Comparison of ENCODE assay signal across 11 mouse cellular contexts in genomic region chr16:10446573-10447263, GRCm38 (mm10). TPM values are rescaled to one million over a fixed set of nuclear protein-coding genes. Genes with fewer than 3 reads are reported as not detected.
DNase-seq lines count a peak whose midpoint lies in the region; ATAC-seq lines count a peak whose summit lies in the region.
"Had no signal": no experiment of that assay in that cellular context is flagged by ENCODE, and none has a peak within 500 bp of the region (broad histone marks: within the 10 kb centered on the region; RNA-seq: fewer than 3 reads in every experiment).

No protein-coding gene starts in this region.

- peak overlapping the region; percentile 47 for H3K4me3 ChIP-seq in heart, embryonic 13.5 days
- H3K4me3 ChIP-seq in hindbrain, embryonic 10.5 days: peak overlapping the region; percentile 58
- H3K4me3 ChIP-seq in midbrain, embryonic 15.5 days: peak overlapping the region; percentile 58

- peak overlapping the region; percentile 65 for H3K9ac ChIP-seq in heart, embryonic 13.5 days
- peak overlapping the region; percentile 78 for H3K9ac ChIP-seq in midbrain, embryonic 15.5 days

- peaks cover 22% of the 10 kb centered on the region for H3K4me1 ChIP-seq in heart, embryonic 13.5 days
- H3K4me1 ChIP-seq in hindbrain, embryonic 10.5 days (replicated peaks): peaks cover 27% of the 10 kb centered on the region
- peaks cover 47% of the 10 kb centered on the region for H3K4me1 ChIP-seq in midbrain, embryonic 15.5 days

- no peak for ATAC-seq in heart, embryonic 13.5 days (ENCODE audit: extremely low read depth, insufficient number of reproducible peaks, low FRiP score, low TSS enrichment)
- peak; percentile 83 for ATAC-seq in midbrain, embryonic 15.5 days (replicated peaks)
- ATAC-seq in megakaryocyte progenitor cell, adult 5-6 weeks (replicated peaks; ENCODE audit: poor library complexity): no peak
- ATAC-seq: Patski had no signal

- DNase-seq in heart, postnatal 4 days: no peak
- peak; percentile 62 for DNase-seq in NIH3T3 (ENCODE audit: low read depth)
- no peak for DNase-seq in hindbrain, embryonic 10.5 days (ENCODE audit: low spot score)
- DNase-seq in layer of hippocampus, adult 9-10 months (ENCODE audit: low spot score): no peak
- DNase-seq in testis, postnatal 14 days (ENCODE audit: low spot score): no peak
- DNase-seq: thymus, adult 18-20 months had no signal

- peak overlapping the region; percentile 67 for H3K4me2 ChIP-seq in heart, embryonic 13.5 days
- H3K4me2 ChIP-seq in midbrain, embryonic 15.5 days: peak overlapping the region; percentile 76

- H3K27me3 ChIP-seq in heart, embryonic 13.5 days (replicated peaks): no peaks in the 10 kb centered on the region
- no peaks in the 10 kb centered on the region for H3K27me3 ChIP-seq in hindbrain, embryonic 10.5 days (ENCODE audit: insufficient read depth, poor library complexity, severe bottlenecking)
- no peaks in the 10 kb centered on the region for H3K27me3 ChIP-seq in midbrain, embryonic 15.5 days (replicated peaks)
- H3K27me3 ChIP-seq: Patski had no signal

- WGBS in heart, embryonic 13.5 days: 32% methylated on average over 13 of the region's 13 CpGs
- WGBS in hindbrain, embryonic 10.5 days: 16% methylated on average over 13 of the region's 13 CpGs
- 13% methylated on average over 13 of the region's 13 CpGs for WGBS in midbrain, embryonic 15.5 days

- H3K27ac ChIP-seq in heart, embryonic 13.5 days (replicated peaks): no peak overlapping the region; the same call in 1 of the 2 replicates
- peak overlapping the region; percentile 86 for H3K27ac ChIP-seq in hindbrain, embryonic 10.5 days
- peak overlapping the region; percentile 87 for H3K27ac ChIP-seq in midbrain, embryonic 15.5 days

- no peaks in the 10 kb centered on the region for H3K9me3 ChIP-seq in heart, embryonic 13.5 days
- H3K9me3 ChIP-seq in hindbrain, embryonic 10.5 days: no peaks in the 10 kb centered on the region
- no peaks in the 10 kb centered on the region for H3K9me3 ChIP-seq in midbrain, embryonic 15.5 days

- no peaks in the 10 kb centered on the region for H3K36me3 ChIP-seq in heart, embryonic 13.5 days
- no peaks in the 10 kb centered on the region for H3K36me3 ChIP-seq in hindbrain, embryonic 10.5 days
- no peaks in the 10 kb centered on the region for H3K36me3 ChIP-seq in midbrain, embryonic 15.5 days (replicated peaks)

RNA-seq across cellular contexts. Expression of gene Tvp23a, which starts 0.4 kb away (rescaled TPM):
- polyA plus RNA-seq in heart, embryonic 13.5 days (2015; fragmentation: Nextera tagmentation; extraction: Ambion mirVana): 3.9 and 4.1 TPM in 2 replicates
- total RNA-seq in heart, postnatal 4 days (2021): 1 to 10 TPM; 1.1 to 1.4 TPM
- polyA plus RNA-seq in hindbrain, embryonic 10.5 days (2016; fragmentation: Nextera tagmentation; extraction: Ambion mirVana): 19.6 and 24.9 TPM in 2 replicates
- polyA plus RNA-seq in midbrain, embryonic 15.5 days (2015; fragmentation: Nextera tagmentation; extraction: Ambion mirVana): 54.4 and 54.7 TPM in 2 replicates
- not detected in 2 replicates for total RNA-seq in megakaryocyte progenitor cell, adult 5-6 weeks (2015)
- total RNA-seq in megakaryocyte progenitor cell, adult 5-6 weeks (2017): 0.03 TPM in 1 of 2 replicates, not detected in the other
- total RNA-seq: hematopoietic stem cell, adult 5-6 weeks had no signal

RNA-seq across cellular contexts. Expression of gene Ciita, which starts 33.1 kb away (rescaled TPM):
- polyA plus RNA-seq in heart, embryonic 13.5 days (2015; fragmentation: Nextera tagmentation; extraction: Ambion mirVana): 0.17 and 0.29 TPM in 2 replicates
- total RNA-seq in heart, postnatal 4 days (2021): under 1 TPM; 0.07 to 0.19 TPM
- 0.15 and 0.16 TPM in 2 replicates for polyA plus RNA-seq in hindbrain, embryonic 10.5 days (2016; fragmentation: Nextera tagmentation; extraction: Ambion mirVana)
- 0.39 and 0.95 TPM in 2 replicates for polyA plus RNA-seq in midbrain, embryonic 15.5 days (2015; fragmentation: Nextera tagmentation; extraction: Ambion mirVana)
- total RNA-seq in megakaryocyte progenitor cell, adult 5-6 weeks (2015): 0.20 and 0.54 TPM in 2 replicates
- 0.14 and 1.1 TPM in 2 replicates for total RNA-seq in megakaryocyte progenitor cell, adult 5-6 weeks (2017)

RNA-seq across cellular contexts. Expression of gene Nubp1, which starts 35.0 kb away (rescaled TPM):
- polyA plus RNA-seq in heart, embryonic 13.5 days (2015; fragmentation: Nextera tagmentation; extraction: Ambion mirVana): 36.6 and 37.1 TPM in 2 replicates
- 10 to 100 TPM; 18.8 to 18.9 TPM for total RNA-seq in heart, postnatal 4 days (2021)
- polyA plus RNA-seq in hindbrain, embryonic 10.5 days (2016; fragmentation: Nextera tagmentation; extraction: Ambion mirVana): 73.5 and 77.1 TPM in 2 replicates
- 53.0 and 54.1 TPM in 2 replicates for polyA plus RNA-seq in midbrain, embryonic 15.5 days (2015; fragmentation: Nextera tagmentation; extraction: Ambion mirVana)
- 35.9 and 40.7 TPM in 2 replicates for total RNA-seq in megakaryocyte progenitor cell, adult 5-6 weeks (2015)
- 41.5 and 48.7 TPM in 2 replicates for total RNA-seq in megakaryocyte progenitor cell, adult 5-6 weeks (2017)

RNA-seq across cellular contexts. Expression of gene Tekt5, which starts 51.4 kb away (rescaled TPM):
- 0.13 and 0.33 TPM in 2 replicates for polyA plus RNA-seq in heart, embryonic 13.5 days (2015; fragmentation: Nextera tagmentation; extraction: Ambion mirVana)
- under 1 TPM; 0.33 to 0.34 TPM for total RNA-seq in heart, postnatal 4 days (2021)
- polyA plus RNA-seq in hindbrain, embryonic 10.5 days (2016; fragmentation: Nextera tagmentation; extraction: Ambion mirVana): 0.11 and 0.16 TPM in 2 replicates
- 12.1 and 13.3 TPM in 2 replicates for polyA plus RNA-seq in midbrain, embryonic 15.5 days (2015; fragmentation: Nextera tagmentation; extraction: Ambion mirVana)
- total RNA-seq in megakaryocyte progenitor cell, adult 5-6 weeks (2015): 0.10 TPM in 1 of 2 replicates, not detected in the other
- total RNA-seq in megakaryocyte progenitor cell, adult 5-6 weeks (2017): 0.27 TPM in 1 of 2 replicates, not detected in the other
- total RNA-seq: hematopoietic stem cell, adult 5-6 weeks had no signal
- polyA plus RNA-seq: Patski had no signal
